Mouse (Mus musculus): Measurements from ENCODE around the gene 9330159F19Rik. TPM values are rescaled to one million over a fixed set of nuclear protein-coding genes. Genes with fewer than 3 reads are reported as not detected.

9330159F19Rik gene
- total and polyA plus RNA-seq, 3 experiments, result 0.11 to 0.37 (median 0.31) TPM

GRCm38 (mm10) chr10:29200609-29201008 is 10.8 kb upstream of the 9330159F19Rik start:
- Histone ChIP-seq H3K9ac (ENCODE audit: low read depth, low read length) (no peak overlapping the region), H3K79me2 (replicated peaks; ENCODE audit: control insufficient read depth, insufficient read depth, low read length) (no peaks in the 10 kb centered on the region), H3K4me3 (no peak overlapping the region), H3K27me3 (ENCODE audit: control insufficient read depth, insufficient read depth, low read length) (no peaks in the 10 kb centered on the region), H3K27ac (no peak overlapping the region), H3K4me1 (ENCODE audit: control insufficient read depth, insufficient read depth, low read length) (no peaks in the 10 kb centered on the region), H3K36me3 (ENCODE audit: control insufficient read depth, insufficient read depth, low read length) (no peaks in the 10 kb centered on the region)
- intact Hi-C loops (cut with DNase I), result no loop called here
- DNase-seq, result no peak
- WGBS, result 86% methylated on average over 1 of the region's 1 CpGs
- TF ChIP-seq EP300 (IDR thresholded peaks at IDR 0.05; ENCODE audit: insufficient read depth, low read depth, low read length), result no peak
- no peak for TF ChIP-seq POLR2A (IDR thresholded peaks at IDR 0.05; ENCODE audit: insufficient read depth, low read depth, low read length)
- no peak for TF ChIP-seq CTCF (IDR thresholded peaks at IDR 0.05)

- H3K27me3 ChIP-seq (ENCODE audit: control insufficient read depth, insufficient read depth, low read length), result no peaks in the 10 kb centered on the region
- H3K9ac ChIP-seq (ENCODE audit: low read depth, low read length), result no peak overlapping the region
- H3K36me3 ChIP-seq (ENCODE audit: control insufficient read depth, insufficient read depth, low read length), result no peaks in the 10 kb centered on the region
- H3K4me1 ChIP-seq (ENCODE audit: control insufficient read depth, insufficient read depth, low read length), result no peaks in the 10 kb centered on the region
- H3K4me3 ChIP-seq, result no peak overlapping the region
- intact Hi-C loops (cut with DNase I), result no loop called here
- DNase-seq, result no peak
- H3K27ac ChIP-seq, result no peak overlapping the region
- no peaks in the 10 kb centered on the region for H3K79me2 ChIP-seq (replicated peaks; ENCODE audit: control insufficient read depth, insufficient read depth, low read length)
- TF ChIP-seq EP300 (IDR thresholded peaks at IDR 0.05; ENCODE audit: insufficient read depth, low read depth, low read length) (no peak), CTCF (IDR thresholded peaks at IDR 0.05) (peak; percentile 75), POLR2A (IDR thresholded peaks at IDR 0.05; ENCODE audit: insufficient read depth, low read depth, low read length) (no peak)
Measured at GRCm38 (mm10) chr10:29206730-29207129, 4.7 kb upstream of the 9330159F19Rik start.

- Histone ChIP-seq H3K4me1 (ENCODE audit: control insufficient read depth, insufficient read depth, low read length) (no peaks in the 10 kb centered on the region; the same call in 1 of the 2 replicates), H3K4me3 (no peak overlapping the region), H3K27me3 (ENCODE audit: control insufficient read depth, insufficient read depth, low read length) (no peaks in the 10 kb centered on the region), H3K27ac (no peak overlapping the region), H3K9ac (ENCODE audit: low read depth, low read length) (no peak overlapping the region), H3K36me3 (ENCODE audit: control insufficient read depth, insufficient read depth, low read length) (no peaks in the 10 kb centered on the region), H3K79me2 (replicated peaks; ENCODE audit: control insufficient read depth, insufficient read depth, low read length) (no peaks in the 10 kb centered on the region)
- 35% methylated on average over 3 of the region's 3 CpGs for WGBS
- intact Hi-C loops (cut with DNase I), result no loop called here
- TF ChIP-seq POLR2A (IDR thresholded peaks at IDR 0.05; ENCODE audit: insufficient read depth, low read depth, low read length), result no peak
- TF ChIP-seq EP300 (IDR thresholded peaks at IDR 0.05; ENCODE audit: insufficient read depth, low read depth, low read length), result no peak
- no peak for TF ChIP-seq CTCF (IDR thresholded peaks at IDR 0.05)
- no peak for DNase-seq
Measured at GRCm38 (mm10) chr10:29208735-29209134, 2.7 kb upstream of the 9330159F19Rik start.

GRCm38 (mm10) chr10:29213534-29214100 is 2.2 kb downstream of the 9330159F19Rik start:
- TF ChIP-seq CTCF (IDR thresholded peaks at IDR 0.05), result no peak
- TF ChIP-seq POLR2A (IDR thresholded peaks at IDR 0.05; ENCODE audit: insufficient read depth, low read depth, low read length), result no peak
- TF ChIP-seq EP300 (IDR thresholded peaks at IDR 0.05; ENCODE audit: insufficient read depth, low read depth, low read length), result no peak
- no peak overlapping the region for H3K9ac ChIP-seq (ENCODE audit: low read depth, low read length)
- intact Hi-C loops (cut with DNase I), result no loop called here
- no peak overlapping the region for H3K27ac ChIP-seq
- DNase-seq, result no peak
- H3K36me3 ChIP-seq (ENCODE audit: control insufficient read depth, insufficient read depth, low read length), result no peaks in the 10 kb centered on the region
- no peaks in the 10 kb centered on the region; the same call in 1 of the 2 replicates for H3K4me1 ChIP-seq (ENCODE audit: control insufficient read depth, insufficient read depth, low read length)
- H3K27me3 ChIP-seq (ENCODE audit: control insufficient read depth, insufficient read depth, low read length), result no peaks in the 10 kb centered on the region
- H3K79me2 ChIP-seq (replicated peaks; ENCODE audit: control insufficient read depth, insufficient read depth, low read length), result no peaks in the 10 kb centered on the region
- WGBS, result 53% methylated on average over 3 of the region's 3 CpGs
- H3K4me3 ChIP-seq, result no peak overlapping the region

GRCm38 (mm10) chr10:29216957-29217356 is 5.6 kb downstream of the 9330159F19Rik start:
- Histone ChIP-seq H3K4me3 (no peak overlapping the region), H3K36me3 (ENCODE audit: control insufficient read depth, insufficient read depth, low read length) (no peaks in the 10 kb centered on the region), H3K9ac (ENCODE audit: low read depth, low read length) (no peak overlapping the region), H3K79me2 (replicated peaks; ENCODE audit: control insufficient read depth, insufficient read depth, low read length) (no peaks in the 10 kb centered on the region), H3K27ac (no peak overlapping the region), H3K4me1 (ENCODE audit: control insufficient read depth, insufficient read depth, low read length) (no peaks in the 10 kb centered on the region; the same call in 1 of the 2 replicates), H3K27me3 (ENCODE audit: control insufficient read depth, insufficient read depth, low read length) (no peaks in the 10 kb centered on the region)
- 76% methylated on average over 1 of the region's 1 CpGs for WGBS
- intact Hi-C loops (cut with DNase I), result no loop called here
- TF ChIP-seq CTCF (IDR thresholded peaks at IDR 0.05) (no peak), POLR2A (IDR thresholded peaks at IDR 0.05; ENCODE audit: insufficient read depth, low read depth, low read length) (no peak), EP300 (IDR thresholded peaks at IDR 0.05; ENCODE audit: insufficient read depth, low read depth, low read length) (no peak)
- DNase-seq, result no peak

- no peak overlapping the region for H3K9ac ChIP-seq (ENCODE audit: low read depth, low read length)
- H3K27me3 ChIP-seq (ENCODE audit: control insufficient read depth, insufficient read depth, low read length), result no peaks in the 10 kb centered on the region
- no peaks in the 10 kb centered on the region for H3K79me2 ChIP-seq (replicated peaks; ENCODE audit: control insufficient read depth, insufficient read depth, low read length)
- no peak overlapping the region for H3K4me3 ChIP-seq
- no peak for DNase-seq
- intact Hi-C loops (cut with DNase I), result no loop called here
- no peaks in the 10 kb centered on the region for H3K36me3 ChIP-seq (ENCODE audit: control insufficient read depth, insufficient read depth, low read length)
- no peaks in the 10 kb centered on the region; the same call in 1 of the 2 replicates for H3K4me1 ChIP-seq (ENCODE audit: control insufficient read depth, insufficient read depth, low read length)
- TF ChIP-seq EP300 (IDR thresholded peaks at IDR 0.05; ENCODE audit: insufficient read depth, low read depth, low read length), result no peak
- TF ChIP-seq CTCF (IDR thresholded peaks at IDR 0.05), result no peak
- TF ChIP-seq POLR2A (IDR thresholded peaks at IDR 0.05; ENCODE audit: insufficient read depth, low read depth, low read length), result no peak
- no peak overlapping the region for H3K27ac ChIP-seq
- WGBS, result 77% methylated on average over 2 of the region's 2 CpGs
Measured at GRCm38 (mm10) chr10:29217451-29217850, 6.0 kb downstream of the 9330159F19Rik start.

Data from heart, adult 2 months (tissue).